Mouse (Mus musculus): ENCODE measurements at regions not wholly inside any gene's neighbourhood (a gene's known extent, or its start where the extent isn't known, plus 50 kb on each side); places are given as distances from the start of the nearest gene placed in this dataset.

DNA sequence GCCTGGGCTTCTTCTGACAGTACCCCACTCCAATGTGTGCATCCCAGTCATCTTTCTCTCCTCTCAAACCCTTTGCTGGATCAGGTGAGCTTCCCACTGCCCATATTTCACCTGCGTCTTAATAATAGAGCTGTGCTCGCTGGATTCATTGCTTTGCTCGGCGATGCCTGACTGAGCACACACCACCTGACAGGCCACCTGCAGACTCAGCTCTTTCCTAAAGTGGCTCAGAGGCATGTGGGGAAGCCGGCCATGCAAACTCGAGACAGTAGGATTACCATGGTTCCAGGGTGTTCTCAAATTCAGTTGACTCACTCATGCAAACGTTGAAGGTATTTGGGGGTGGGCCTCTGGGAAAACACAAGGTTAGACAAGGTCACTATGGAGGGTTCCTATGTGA, 131.8 kb upstream of the Sh3bp4 start:
- H3K4me2 ChIP-seq: no peak overlapping the region
- 54% methylated on average over 7 of the region's 7 CpGs for WGBS
- ATAC-seq (ENCODE audit: low FRiP score): 0 out of 2 replicates have a peak, but pooled peaks have one; percentile 25
- no peak overlapping the region for H3K4me3 ChIP-seq (replicated peaks)
- H3K9me3 ChIP-seq (replicated peaks): no peaks in the 10 kb centered on the region
- no peaks in the 10 kb centered on the region for H3K36me3 ChIP-seq
- peaks cover 30% of the 10 kb centered on the region for H3K4me1 ChIP-seq
- H3K9ac ChIP-seq (replicated peaks): no peak overlapping the region
- H3K27me3 ChIP-seq (replicated peaks): no peaks in the 10 kb centered on the region
- H3K27ac ChIP-seq (replicated peaks): 0 out of 2 replicates have a peak overlapping the region, but pooled peaks have one; percentile 19

GRCm38 (mm10) chr1:88943039-88943438, 127.2 kb upstream of the Sh3bp4 start:
- no peaks in the 10 kb centered on the region for H3K9me3 ChIP-seq (replicated peaks)
- 14% methylated on average over 8 of the region's 8 CpGs for WGBS
- no peaks in the 10 kb centered on the region for H3K27me3 ChIP-seq (replicated peaks)
- peak; percentile 77 for ATAC-seq (ENCODE audit: low FRiP score)
- peaks cover 19% of the 10 kb centered on the region for H3K4me1 ChIP-seq
- no peak overlapping the region for H3K4me3 ChIP-seq (replicated peaks)
- no peaks in the 10 kb centered on the region for H3K36me3 ChIP-seq
- no peak overlapping the region for H3K9ac ChIP-seq (replicated peaks)
- H3K4me2 ChIP-seq: peak overlapping the region; percentile 34
- peak overlapping the region; percentile 72 for H3K27ac ChIP-seq (replicated peaks)

- no peaks in the 10 kb centered on the region for H3K36me3 ChIP-seq
- peaks cover 12% of the 10 kb centered on the region for H3K4me1 ChIP-seq
- no peaks in the 10 kb centered on the region for H3K27me3 ChIP-seq (replicated peaks)
- WGBS: 93% methylated on average over 10 of the region's 10 CpGs
- ATAC-seq (ENCODE audit: low FRiP score): no peak
- H3K9ac ChIP-seq (replicated peaks): no peak overlapping the region
- H3K4me3 ChIP-seq (replicated peaks): no peak overlapping the region
- H3K4me2 ChIP-seq: no peak overlapping the region
- H3K9me3 ChIP-seq (replicated peaks): no peaks in the 10 kb centered on the region
- H3K27ac ChIP-seq (replicated peaks): no peak overlapping the region
Measured at GRCm38 (mm10) chr1:88945868-88946267, 124.3 kb upstream of the Sh3bp4 start.

DNA sequence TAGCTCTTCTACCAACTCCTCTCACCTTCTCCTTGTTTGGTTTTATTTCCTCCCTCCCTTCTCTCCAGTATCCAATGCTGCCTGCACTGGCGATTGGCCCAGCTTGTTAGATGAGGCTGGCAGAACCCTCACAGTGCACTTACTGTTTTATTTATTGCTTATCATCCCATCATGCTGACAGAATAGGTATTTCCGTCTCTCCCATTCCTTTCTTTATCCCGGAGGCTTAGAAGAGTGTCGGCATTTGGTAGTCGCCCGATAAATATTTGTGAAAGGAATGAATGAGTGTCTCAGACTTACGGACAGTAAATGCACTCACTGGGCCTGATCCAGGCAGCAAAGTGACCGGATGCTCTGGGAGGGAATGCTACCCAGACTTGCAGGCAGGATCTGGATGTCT, 123.8 kb upstream of the Sh3bp4 start:
- Histone ChIP-seq H3K27me3 (replicated peaks) (no peaks in the 10 kb centered on the region), H3K27ac (replicated peaks) (no peak overlapping the region), H3K4me2 (no peak overlapping the region), H3K9ac (replicated peaks) (no peak overlapping the region), H3K9me3 (replicated peaks) (no peaks in the 10 kb centered on the region), H3K4me1 (peaks cover 12% of the 10 kb centered on the region), H3K36me3 (no peaks in the 10 kb centered on the region), H3K4me3 (replicated peaks) (no peak overlapping the region)
- no peak for ATAC-seq (ENCODE audit: low FRiP score)
- 76% methylated on average over 8 of the region's 8 CpGs for WGBS

- no peaks in the 10 kb centered on the region for H3K9me3 ChIP-seq (replicated peaks)
- ATAC-seq (ENCODE audit: low FRiP score): no peak
- WGBS: 84% methylated on average over 1 of the region's 1 CpGs
- no peak overlapping the region for H3K4me2 ChIP-seq
- no peaks in the 10 kb centered on the region for H3K4me1 ChIP-seq
- H3K27ac ChIP-seq (replicated peaks): no peak overlapping the region
- H3K27me3 ChIP-seq (replicated peaks): no peaks in the 10 kb centered on the region
- H3K9ac ChIP-seq (replicated peaks): no peak overlapping the region
- no peaks in the 10 kb centered on the region for H3K36me3 ChIP-seq
- H3K4me3 ChIP-seq (replicated peaks): no peak overlapping the region
Measured at GRCm38 (mm10) chr1:88949911-88950310, 120.3 kb upstream of the Sh3bp4 start.

GRCm38 (mm10) chr1:88953516-88953915, 116.7 kb upstream of the Sh3bp4 start:
- H3K4me2 ChIP-seq: no peak overlapping the region
- H3K27ac ChIP-seq (replicated peaks): no peak overlapping the region
- no peaks in the 10 kb centered on the region for H3K4me1 ChIP-seq
- H3K4me3 ChIP-seq (replicated peaks): no peak overlapping the region
- H3K36me3 ChIP-seq: no peaks in the 10 kb centered on the region
- no peak for ATAC-seq (ENCODE audit: low FRiP score)
- H3K9ac ChIP-seq (replicated peaks): no peak overlapping the region
- H3K27me3 ChIP-seq (replicated peaks): no peaks in the 10 kb centered on the region
- WGBS: 88% methylated on average over 4 of the region's 4 CpGs
- no peaks in the 10 kb centered on the region for H3K9me3 ChIP-seq (replicated peaks)

DNA sequence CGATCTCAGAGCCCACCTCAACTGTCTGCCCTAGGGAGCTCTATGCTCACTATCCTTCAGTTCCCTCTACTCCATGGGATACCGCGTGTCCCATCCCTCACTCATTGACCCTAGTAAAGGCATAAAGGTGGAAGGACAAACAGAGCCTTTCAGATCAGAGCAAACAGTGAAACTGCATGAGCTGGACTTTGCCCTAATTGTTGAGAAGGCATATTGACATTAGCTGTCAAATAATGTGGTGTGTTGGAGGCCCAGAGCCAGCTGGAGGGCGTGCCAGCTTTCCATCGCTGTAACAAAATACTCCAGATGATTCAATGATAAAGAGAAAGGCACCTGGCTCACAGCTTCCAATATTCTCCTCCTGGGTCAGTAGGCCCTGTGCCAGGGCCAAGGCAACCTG, 115.4 kb upstream of the Sh3bp4 start:
- Histone ChIP-seq H3K9ac (replicated peaks) (no peak overlapping the region), H3K9me3 (replicated peaks) (no peaks in the 10 kb centered on the region), H3K4me1 (no peaks in the 10 kb centered on the region), H3K27me3 (replicated peaks) (no peaks in the 10 kb centered on the region), H3K4me2 (no peak overlapping the region), H3K4me3 (replicated peaks) (no peak overlapping the region), H3K36me3 (no peaks in the 10 kb centered on the region), H3K27ac (replicated peaks) (no peak overlapping the region)
- no peak for ATAC-seq (ENCODE audit: low FRiP score)
- WGBS: 84% methylated on average over 5 of the region's 5 CpGs

DNA sequence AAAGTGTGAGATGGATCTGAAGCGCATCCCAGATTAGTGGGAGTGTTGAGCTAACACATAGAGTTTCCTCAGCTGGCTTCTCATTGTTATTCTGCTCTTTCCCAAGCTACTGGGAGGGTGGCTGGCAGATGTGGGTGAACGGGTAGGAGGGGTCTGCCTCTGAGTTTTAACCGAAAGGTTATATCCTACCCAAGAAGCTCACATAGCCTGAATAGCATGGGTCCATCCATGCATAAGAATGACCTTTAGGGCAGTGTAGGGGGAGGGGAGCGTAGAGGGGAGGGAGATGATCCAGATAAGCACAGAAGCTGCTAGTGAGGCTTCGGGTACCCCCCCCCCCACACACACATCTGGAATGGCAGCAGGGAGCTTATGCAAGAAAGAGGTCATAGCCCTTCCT, 113.2 kb upstream of the Sh3bp4 start:
- Histone ChIP-seq H3K36me3 (no peaks in the 10 kb centered on the region), H3K27ac (replicated peaks) (no peak overlapping the region), H3K4me1 (no peaks in the 10 kb centered on the region), H3K9ac (replicated peaks) (no peak overlapping the region), H3K9me3 (replicated peaks) (no peaks in the 10 kb centered on the region), H3K4me3 (replicated peaks) (no peak overlapping the region), H3K27me3 (replicated peaks) (no peaks in the 10 kb centered on the region), H3K4me2 (no peak overlapping the region)
- ATAC-seq (ENCODE audit: low FRiP score): no peak
- 72% methylated on average over 5 of the region's 5 CpGs for WGBS

DNA sequence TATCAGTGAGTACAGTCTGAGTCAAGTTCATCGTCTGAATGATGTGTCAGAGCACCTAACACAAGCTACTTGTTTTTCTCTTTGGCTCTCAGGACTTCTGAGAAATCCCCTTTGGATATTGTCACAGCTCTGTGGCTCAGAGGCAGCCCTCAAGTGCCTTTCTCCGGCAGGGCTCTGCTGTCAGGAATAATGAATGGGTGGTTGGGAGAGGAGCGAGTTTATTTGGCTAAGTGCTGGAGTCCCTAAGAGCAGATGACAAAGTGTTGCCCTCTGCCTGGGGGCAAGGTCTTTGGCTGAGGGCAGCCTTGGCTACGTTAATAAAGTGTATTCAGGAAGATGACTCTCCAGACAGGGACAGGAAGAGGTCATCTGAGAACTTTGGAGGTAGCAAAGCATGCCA, 110.5 kb upstream of the Sh3bp4 start:
- no peaks in the 10 kb centered on the region for H3K36me3 ChIP-seq
- WGBS: 29% methylated on average over 4 of the region's 4 CpGs
- no peak for ATAC-seq (ENCODE audit: low FRiP score)

GRCm38 (mm10) chr1:88960142-88960541, 110.1 kb upstream of the Sh3bp4 start:
- H3K4me2 ChIP-seq: no peak overlapping the region
- no peak overlapping the region for H3K27ac ChIP-seq (replicated peaks)
- H3K9me3 ChIP-seq (replicated peaks): no peaks in the 10 kb centered on the region
- H3K9ac ChIP-seq (replicated peaks): no peak overlapping the region
- no peak for ATAC-seq (ENCODE audit: low FRiP score)
- H3K36me3 ChIP-seq: no peaks in the 10 kb centered on the region
- H3K4me3 ChIP-seq (replicated peaks): no peak overlapping the region
- no peaks in the 10 kb centered on the region for H3K4me1 ChIP-seq
- WGBS: 75% methylated on average over 11 of the region's 11 CpGs
- H3K27me3 ChIP-seq (replicated peaks): no peaks in the 10 kb centered on the region

More for the DNA sequence above, 110.5 kb upstream of the Sh3bp4 start:
- Histone ChIP-seq H3K9ac (replicated peaks) (no peak overlapping the region), H3K27me3 (replicated peaks) (no peaks in the 10 kb centered on the region), H3K4me3 (replicated peaks) (no peak overlapping the region), H3K27ac (replicated peaks) (no peak overlapping the region), H3K9me3 (replicated peaks) (no peaks in the 10 kb centered on the region), H3K4me2 (no peak overlapping the region), H3K4me1 (no peaks in the 10 kb centered on the region)

DNA sequence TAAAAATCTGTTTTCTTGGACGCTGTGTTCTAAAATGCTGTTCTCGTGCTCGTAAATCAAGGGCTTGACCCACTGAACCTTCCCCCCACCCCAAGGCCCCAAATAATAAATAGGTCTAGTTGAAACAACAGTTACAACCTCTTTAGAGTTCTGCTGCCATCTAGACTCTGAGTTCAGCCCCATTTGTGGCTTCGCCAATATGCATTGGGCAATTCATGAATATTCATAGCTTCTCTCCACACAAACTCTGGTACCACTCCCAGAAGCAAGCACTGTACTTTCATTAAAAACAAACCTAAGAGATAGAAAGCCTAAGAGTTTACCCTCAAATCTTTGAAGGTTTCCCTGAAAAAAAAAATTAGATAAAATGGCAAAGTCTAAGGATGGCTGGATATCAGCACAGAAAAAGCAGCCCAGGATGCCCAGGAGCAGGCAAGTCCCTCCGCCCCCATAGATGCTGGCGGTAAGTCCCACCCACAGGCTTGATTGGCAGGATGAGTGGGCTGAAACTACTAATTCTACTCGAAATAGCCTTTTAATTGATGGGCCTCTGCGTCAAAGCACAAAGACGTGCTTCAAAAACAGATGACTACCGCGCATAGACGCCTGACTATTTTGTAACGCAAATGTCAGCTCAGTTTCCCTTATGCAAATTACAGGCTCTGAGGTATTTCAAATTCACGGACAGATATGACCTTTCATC, 106.0 kb upstream of the Sh3bp4 start:
- H3K9ac ChIP-seq (replicated peaks): no peak overlapping the region
- no peaks in the 10 kb centered on the region for H3K9me3 ChIP-seq (replicated peaks)
- H3K4me2 ChIP-seq: no peak overlapping the region
- WGBS: 72% methylated on average over 14 of the region's 14 CpGs
- no peaks in the 10 kb centered on the region for H3K4me1 ChIP-seq
- no peaks in the 10 kb centered on the region for H3K27me3 ChIP-seq (replicated peaks)
- no peak overlapping the region for H3K27ac ChIP-seq (replicated peaks)
- no peak for ATAC-seq (ENCODE audit: low FRiP score)
- H3K36me3 ChIP-seq: no peaks in the 10 kb centered on the region
- no peak overlapping the region for H3K4me3 ChIP-seq (replicated peaks)

GRCm38 (mm10) chr1:88966416-88966815, 103.8 kb upstream of the Sh3bp4 start:
- 86% methylated on average over 2 of the region's 2 CpGs for WGBS
- no peaks in the 10 kb centered on the region for H3K36me3 ChIP-seq
- no peak for ATAC-seq (ENCODE audit: low FRiP score)
- H3K27me3 ChIP-seq (replicated peaks): no peaks in the 10 kb centered on the region
- no peak overlapping the region for H3K4me2 ChIP-seq
- H3K4me1 ChIP-seq: no peaks in the 10 kb centered on the region
- H3K4me3 ChIP-seq (replicated peaks): no peak overlapping the region
- H3K27ac ChIP-seq (replicated peaks): no peak overlapping the region
- no peaks in the 10 kb centered on the region for H3K9me3 ChIP-seq (replicated peaks)
- no peak overlapping the region for H3K9ac ChIP-seq (replicated peaks)
